Mouse (Mus musculus): ENCODE measurements around the gene Wasf2. TPM values are rescaled to one million over a fixed set of nuclear protein-coding genes. Genes with fewer than 3 reads are reported as not detected.
"Not testable (repeated sequence)": the region's sequence is repeated elsewhere in the genome, so short reads cannot be mapped to it uniquely, and the experiment has no call there.

Gene Wasf2
- total RNA-seq, 1 experiment from 2014 or later: 85.9 TPM

GRCm38 (mm10) chr4:133094936-133095733, 35.2 kb upstream of the Wasf2 start:
- peak; percentile 70 for ATAC-seq (replicated peaks; ENCODE audit: insufficient number of reproducible peaks, low FRiP score, low TSS enrichment, poor library complexity, severe bottlenecking)

- not testable (repeated sequence) for ATAC-seq (replicated peaks; ENCODE audit: insufficient number of reproducible peaks, low FRiP score, low TSS enrichment, poor library complexity, severe bottlenecking)
These were observed 34.6 kb upstream of the Wasf2 start for GRCm38 (mm10) chr4:133095734-133096065.

DNA sequence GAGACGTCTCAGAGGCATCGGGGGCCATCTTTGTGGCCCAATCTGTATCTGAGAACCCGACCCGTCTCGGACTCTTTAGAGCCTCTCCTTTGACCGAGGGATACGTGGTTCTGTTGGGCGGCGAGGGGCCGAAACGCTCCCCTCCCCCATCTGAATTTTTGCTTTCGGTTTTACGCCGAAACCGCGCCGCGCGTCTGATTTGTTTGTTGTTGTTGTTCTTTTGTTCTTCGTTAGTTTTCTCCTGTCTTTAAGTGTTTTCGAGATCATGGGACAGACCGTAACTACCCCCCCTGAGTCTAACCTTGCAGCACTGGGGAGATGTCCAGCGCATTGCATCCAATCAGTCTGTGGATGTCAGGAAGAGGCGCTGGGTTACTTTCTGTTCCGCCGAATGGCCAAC, 33.6 kb upstream of the Wasf2 start:
- ATAC-seq (replicated peaks; ENCODE audit: insufficient number of reproducible peaks, low FRiP score, low TSS enrichment, poor library complexity, severe bottlenecking): not testable (repeated sequence)

DNA sequence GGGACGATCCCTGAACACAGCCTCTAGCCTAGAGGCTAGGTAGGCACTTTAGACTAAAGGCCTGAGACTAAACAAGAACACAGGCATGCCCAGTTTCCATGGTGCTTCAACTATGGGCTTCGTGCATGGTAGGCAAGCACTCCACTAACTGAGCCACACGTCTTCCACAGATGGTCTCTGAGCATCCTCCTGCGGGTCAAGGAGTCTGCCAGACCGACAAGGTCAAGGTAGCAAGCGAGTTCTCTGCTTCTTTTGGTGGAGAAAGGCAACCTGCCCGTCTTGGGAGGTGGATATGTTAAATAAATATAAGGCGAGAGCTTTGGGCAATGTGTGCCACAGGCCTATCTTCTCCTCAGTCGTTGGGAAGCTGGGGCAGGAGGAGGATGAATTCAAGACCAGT, 28.6 kb upstream of the Wasf2 start:
- no peak for ATAC-seq (replicated peaks; ENCODE audit: insufficient number of reproducible peaks, low FRiP score, low TSS enrichment, poor library complexity, severe bottlenecking)

- no peak for ATAC-seq (replicated peaks; ENCODE audit: insufficient number of reproducible peaks, low FRiP score, low TSS enrichment, poor library complexity, severe bottlenecking)
These were observed 26.6 kb upstream of the Wasf2 start for GRCm38 (mm10) chr4:133103525-133104193.

DNA sequence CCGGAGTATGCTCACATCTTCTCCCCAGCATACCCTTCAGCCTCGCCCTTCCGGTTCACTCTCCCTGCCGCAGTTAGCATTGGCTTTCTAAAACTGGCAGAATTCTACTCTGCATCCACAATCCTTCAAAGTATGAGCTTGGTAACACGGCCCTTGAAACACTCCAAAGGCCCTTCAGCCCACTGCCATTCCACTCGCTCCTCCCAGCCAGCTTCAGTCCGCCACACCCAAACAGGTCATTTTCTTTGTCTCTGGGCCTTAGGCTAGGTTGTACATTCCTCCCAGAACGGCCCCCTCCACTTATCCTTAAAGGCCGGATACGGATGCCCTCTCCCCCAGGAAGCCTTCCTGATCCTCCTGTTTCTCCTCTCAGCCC, 26.1 kb upstream of the Wasf2 start:
- no peak for ATAC-seq (replicated peaks; ENCODE audit: insufficient number of reproducible peaks, low FRiP score, low TSS enrichment, poor library complexity, severe bottlenecking)

- no peak for ATAC-seq (replicated peaks; ENCODE audit: insufficient number of reproducible peaks, low FRiP score, low TSS enrichment, poor library complexity, severe bottlenecking)
These were observed 23.6 kb upstream of the Wasf2 start for GRCm38 (mm10) chr4:133106691-133107090.

DNA sequence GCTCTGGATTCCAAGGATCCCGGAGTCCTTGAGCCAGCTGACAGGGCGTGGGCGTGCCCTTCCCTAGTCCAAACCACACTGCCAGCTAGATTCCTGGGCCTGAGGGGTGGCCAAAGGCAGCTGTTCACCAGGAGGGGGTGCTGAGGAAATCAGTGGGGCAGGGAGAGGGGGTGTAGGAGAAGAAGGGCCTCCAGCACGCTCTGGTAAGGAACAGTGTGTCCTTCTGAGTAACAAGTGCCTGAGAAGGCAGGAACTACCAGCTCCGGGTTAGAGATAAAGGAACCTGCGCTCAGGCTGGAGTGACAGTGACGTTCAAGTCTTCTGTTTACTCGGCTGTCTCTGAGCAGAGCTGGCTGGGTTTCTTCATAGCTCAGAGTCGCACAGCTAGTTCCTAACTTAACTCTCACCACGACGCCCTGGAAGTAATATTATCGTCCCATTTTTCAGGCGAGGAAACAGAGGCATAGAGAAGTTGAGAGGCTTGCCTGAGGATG, 22.5 kb upstream of the Wasf2 start:
- no peak for ATAC-seq (replicated peaks; ENCODE audit: insufficient number of reproducible peaks, low FRiP score, low TSS enrichment, poor library complexity, severe bottlenecking)

- no peak for ATAC-seq (replicated peaks; ENCODE audit: insufficient number of reproducible peaks, low FRiP score, low TSS enrichment, poor library complexity, severe bottlenecking)
These were observed 21.6 kb upstream of the Wasf2 start for GRCm38 (mm10) chr4:133108481-133109334.

DNA sequence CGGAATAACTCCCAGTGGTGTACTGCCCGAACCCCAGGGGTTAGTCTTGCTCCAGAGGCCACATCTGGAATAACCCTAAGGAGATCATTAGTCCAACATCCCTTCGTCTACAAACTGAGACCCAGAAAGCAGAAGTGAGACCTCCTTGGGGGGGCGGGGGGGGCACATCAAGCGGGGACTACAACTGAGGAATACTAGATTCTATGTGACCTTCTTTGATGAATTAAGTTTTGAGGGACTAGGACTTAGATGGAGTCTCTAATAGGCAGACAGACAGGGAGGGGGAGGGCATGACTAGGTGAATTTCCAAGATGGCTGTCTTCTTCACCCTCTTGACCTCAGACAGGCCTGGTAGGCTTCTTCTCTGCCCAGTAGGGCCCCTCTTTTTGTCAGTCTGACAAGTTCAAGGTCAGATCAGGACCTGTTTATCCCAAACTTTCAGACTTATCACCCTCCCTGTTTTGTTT, 20.9 kb upstream of the Wasf2 start:
- ATAC-seq (replicated peaks; ENCODE audit: insufficient number of reproducible peaks, low FRiP score, low TSS enrichment, poor library complexity, severe bottlenecking): no peak

DNA sequence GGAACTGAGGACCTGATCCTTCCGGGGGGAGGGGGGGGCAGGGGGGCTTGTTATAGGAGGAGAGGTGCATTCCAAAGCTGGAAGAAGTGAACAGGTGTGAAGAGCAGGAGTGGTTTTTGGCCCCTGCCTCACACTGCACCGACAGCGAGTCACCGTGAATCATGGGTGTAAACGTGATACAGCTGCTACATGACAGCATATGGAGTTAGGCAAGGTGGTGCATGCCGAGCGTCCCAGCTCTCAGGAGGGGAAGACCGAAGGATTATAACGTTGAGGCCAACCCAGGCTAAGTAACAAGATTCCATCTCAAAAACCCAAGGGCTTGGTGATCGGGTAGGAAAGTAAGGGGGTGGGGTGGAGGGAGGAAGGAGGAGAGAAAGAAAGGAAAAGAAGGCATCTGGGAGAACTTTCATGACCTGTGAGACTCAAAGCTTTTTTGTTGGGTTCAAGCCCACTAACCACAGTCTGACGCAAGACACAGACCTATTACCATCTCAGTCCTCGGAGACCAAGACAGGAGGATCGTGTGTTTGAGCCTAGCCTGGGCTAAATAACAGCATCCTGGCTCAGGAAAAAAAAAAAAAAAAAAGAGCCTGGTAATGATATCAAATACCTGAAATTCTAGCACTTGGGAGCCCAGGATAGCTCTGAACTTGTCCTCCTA, 18.0 kb upstream of the Wasf2 start:
- ATAC-seq (replicated peaks; ENCODE audit: insufficient number of reproducible peaks, low FRiP score, low TSS enrichment, poor library complexity, severe bottlenecking): no peak

DNA sequence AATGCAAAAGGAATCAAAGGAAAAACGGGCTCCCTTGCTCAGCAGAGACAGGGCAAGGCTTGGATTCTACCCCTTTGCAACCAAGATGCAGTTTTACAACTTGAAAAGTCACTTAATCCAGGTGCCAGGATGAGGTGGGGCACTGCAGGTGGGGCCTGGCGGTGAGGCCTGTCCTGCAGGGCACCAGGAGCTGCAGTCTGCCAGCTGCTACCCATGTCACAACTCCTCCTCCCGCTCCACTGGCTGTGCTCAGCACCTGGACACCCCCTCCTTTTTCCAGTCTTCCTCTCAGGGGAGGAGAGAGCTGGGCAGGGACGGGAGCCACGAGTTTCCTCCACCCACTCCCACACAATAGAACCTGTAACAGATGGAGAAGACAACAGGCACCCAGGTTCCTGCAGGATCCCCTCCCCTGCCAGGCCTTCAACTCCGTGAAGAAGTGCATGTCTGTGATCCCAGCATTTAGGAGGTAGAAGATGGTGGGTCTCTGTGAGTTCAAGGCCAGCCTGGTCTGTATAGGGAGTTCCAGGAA, 16.9 kb upstream of the Wasf2 start:
- ATAC-seq (replicated peaks; ENCODE audit: insufficient number of reproducible peaks, low FRiP score, low TSS enrichment, poor library complexity, severe bottlenecking): no peak

DNA sequence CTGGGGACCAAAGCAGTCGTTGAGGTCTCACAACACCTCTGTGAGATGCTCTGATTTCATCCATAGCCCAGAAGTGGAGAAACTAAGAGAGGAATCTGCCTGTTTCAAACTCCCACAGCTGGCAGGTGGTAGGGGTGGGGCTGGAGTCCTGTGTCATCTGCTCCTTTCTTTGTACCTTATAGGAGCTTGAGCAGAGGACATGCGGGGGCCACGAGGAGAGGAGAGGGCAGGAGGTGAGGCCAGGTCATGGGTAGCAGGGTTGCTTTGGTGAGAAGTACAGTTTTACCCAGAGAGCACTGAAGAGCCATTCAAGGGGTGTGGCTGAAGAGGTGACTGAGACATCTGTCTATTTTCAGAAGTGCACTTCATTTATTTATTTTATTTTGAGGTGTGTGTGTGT, 15.5 kb upstream of the Wasf2 start:
- no peak for ATAC-seq (replicated peaks; ENCODE audit: insufficient number of reproducible peaks, low FRiP score, low TSS enrichment, poor library complexity, severe bottlenecking)

DNA sequence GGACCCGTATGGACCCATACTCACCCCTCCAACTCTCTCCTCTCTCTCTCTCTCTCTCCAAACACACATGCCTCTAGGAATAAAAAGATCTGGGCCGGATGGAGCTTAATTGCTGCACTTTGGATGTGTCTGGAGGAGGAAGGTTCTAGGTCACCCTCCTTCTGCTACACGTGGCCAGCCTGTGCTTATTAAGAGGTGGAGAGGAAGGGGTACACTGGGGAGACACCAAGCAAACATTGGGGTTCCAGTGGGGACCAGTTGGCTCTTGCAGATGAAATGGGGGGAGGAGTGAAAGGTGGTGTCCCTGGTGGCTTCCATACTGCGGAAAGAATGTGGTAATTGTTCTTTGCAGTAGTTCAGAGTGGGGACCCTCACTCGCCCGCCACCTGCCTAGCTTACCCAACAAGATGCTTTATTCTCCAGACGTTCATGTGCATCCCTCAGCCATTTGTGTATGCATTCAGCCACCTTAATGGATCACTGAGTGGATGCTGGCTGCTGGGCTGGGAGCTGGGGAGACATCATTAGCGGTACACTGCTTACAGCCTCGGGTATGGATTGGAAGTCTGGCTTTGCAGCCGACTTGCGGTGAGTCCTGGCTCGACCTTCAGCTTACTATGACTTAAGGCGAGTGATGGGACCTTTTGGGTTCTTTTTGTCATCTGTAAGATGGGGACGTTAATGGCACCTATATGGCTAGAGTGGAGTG, 14.4 kb upstream of the Wasf2 start:
- ATAC-seq (replicated peaks; ENCODE audit: insufficient number of reproducible peaks, low FRiP score, low TSS enrichment, poor library complexity, severe bottlenecking): no peak

GRCm38 (mm10) chr4:133116756-133117470, 13.4 kb upstream of the Wasf2 start:
- ATAC-seq (replicated peaks; ENCODE audit: insufficient number of reproducible peaks, low FRiP score, low TSS enrichment, poor library complexity, severe bottlenecking): no peak

GRCm38 (mm10) chr4:133117556-133118411, 12.5 kb upstream of the Wasf2 start:
- peak; percentile 83 for ATAC-seq (replicated peaks; ENCODE audit: insufficient number of reproducible peaks, low FRiP score, low TSS enrichment, poor library complexity, severe bottlenecking)
